Mouse (Mus musculus) right cerebral cortex, adult 18-20 months (tissue): ENCODE data around the gene Pds5a.
"Not testable (repeated sequence)": the region's sequence is repeated elsewhere in the genome, so short reads cannot be mapped to it uniquely, and the experiment has no call there.

Experiments used
- DNase-seq: peaks from one replicate; pipeline ENCODE4 v3.0.0; 2022; ENCODE audit warnings: mixed read lengths

Pds5a gene

GRCm38 (mm10) chr5:65694076-65694475 is 4.0 kb downstream of the Pds5a start:
- DNase-seq: not testable (repeated sequence)

GRCm38 (mm10) chr5:65693018-65693417 is 5.1 kb downstream of the Pds5a start:
- DNase-seq: no peak

- DNase-seq: no peak
Observed at GRCm38 (mm10) chr5:65688806-65689205, 9.3 kb downstream of the Pds5a start.

- DNase-seq: no peak
Observed at GRCm38 (mm10) chr5:65686806-65687205, 11.3 kb downstream of the Pds5a start.

- DNase-seq: peak; percentile 10
Observed at GRCm38 (mm10) chr5:65678826-65679225, 19.2 kb downstream of the Pds5a start.

GRCm38 (mm10) chr5:65672162-65672561 is 25.9 kb downstream of the Pds5a start:
- no peak for DNase-seq

GRCm38 (mm10) chr5:65667644-65668043 is 30.4 kb downstream of the Pds5a start:
- DNase-seq: no peak

- no peak for DNase-seq
Observed at GRCm38 (mm10) chr5:65665370-65665769, 32.7 kb downstream of the Pds5a start.

- DNase-seq: no peak
Observed at GRCm38 (mm10) chr5:65661958-65662357, 36.1 kb downstream of the Pds5a start.

- DNase-seq: no peak
Observed at GRCm38 (mm10) chr5:65653786-65654185, 44.3 kb downstream of the Pds5a start.

GRCm38 (mm10) chr5:65638896-65639295 is 59.2 kb downstream of the Pds5a start:
- no peak for DNase-seq

GRCm38 (mm10) chr5:65624340-65624739 is 73.7 kb downstream of the Pds5a start:
- DNase-seq: no peak

GRCm38 (mm10) chr5:65613152-65613924 is 84.7 kb downstream of the Pds5a start:
- no peak for DNase-seq

GRCm38 (mm10) chr5:65610541-65610940 is 87.5 kb downstream of the Pds5a start:
- no peak for DNase-seq

GRCm38 (mm10) chr5:65609769-65610168 is 88.3 kb downstream of the Pds5a start:
- no peak for DNase-seq

- DNase-seq: no peak
Observed at GRCm38 (mm10) chr5:65606820-65607219, 91.3 kb downstream of the Pds5a start.

GRCm38 (mm10) chr5:65599681-65600080 is 98.4 kb downstream of the Pds5a start:
- DNase-seq: no peak

GRCm38 (mm10) chr5:65592421-65592820 is 105.7 kb downstream of the Pds5a start:
- DNase-seq: no peak

GRCm38 (mm10) chr5:65590199-65590598 is 107.9 kb downstream of the Pds5a start:
- DNase-seq: no peak

- DNase-seq: no peak
Observed at GRCm38 (mm10) chr5:65586291-65586690, 111.8 kb downstream of the Pds5a start.

GRCm38 (mm10) chr5:65578545-65578944 is 119.5 kb downstream of the Pds5a start:
- DNase-seq: no peak

- DNase-seq: no peak
Observed at GRCm38 (mm10) chr5:65575896-65576295, 122.2 kb downstream of the Pds5a start.

- no peak for DNase-seq
Observed at GRCm38 (mm10) chr5:65574876-65575275, 123.2 kb downstream of the Pds5a start.

GRCm38 (mm10) chr5:65565486-65565885 is 132.6 kb downstream of the Pds5a start:
- no peak for DNase-seq
